Mouse (Mus musculus) ES-E14 (cell line): ENCODE measurements at regions not wholly inside any gene's neighbourhood (a gene's known extent, or its start where the extent isn't known, plus 50 kb on each side); places are given as distances from the start of the nearest gene placed in this dataset.

Experiments
- CHD2 ChIP-seq: IDR thresholded peaks from 2 replicates; pipeline ENCODE4 v1.6.1; 2014; ENCODE audit warnings: mild to moderate bottlenecking, low read depth, low read length, inconsistent platforms
- ZC3H11A ChIP-seq: IDR thresholded peaks from 2 replicates; pipeline ENCODE4 v1.6.1; 2012; ENCODE audit warnings: low read depth, mild to moderate bottlenecking, inconsistent platforms, low read length, borderline replicate concordance

DNA sequence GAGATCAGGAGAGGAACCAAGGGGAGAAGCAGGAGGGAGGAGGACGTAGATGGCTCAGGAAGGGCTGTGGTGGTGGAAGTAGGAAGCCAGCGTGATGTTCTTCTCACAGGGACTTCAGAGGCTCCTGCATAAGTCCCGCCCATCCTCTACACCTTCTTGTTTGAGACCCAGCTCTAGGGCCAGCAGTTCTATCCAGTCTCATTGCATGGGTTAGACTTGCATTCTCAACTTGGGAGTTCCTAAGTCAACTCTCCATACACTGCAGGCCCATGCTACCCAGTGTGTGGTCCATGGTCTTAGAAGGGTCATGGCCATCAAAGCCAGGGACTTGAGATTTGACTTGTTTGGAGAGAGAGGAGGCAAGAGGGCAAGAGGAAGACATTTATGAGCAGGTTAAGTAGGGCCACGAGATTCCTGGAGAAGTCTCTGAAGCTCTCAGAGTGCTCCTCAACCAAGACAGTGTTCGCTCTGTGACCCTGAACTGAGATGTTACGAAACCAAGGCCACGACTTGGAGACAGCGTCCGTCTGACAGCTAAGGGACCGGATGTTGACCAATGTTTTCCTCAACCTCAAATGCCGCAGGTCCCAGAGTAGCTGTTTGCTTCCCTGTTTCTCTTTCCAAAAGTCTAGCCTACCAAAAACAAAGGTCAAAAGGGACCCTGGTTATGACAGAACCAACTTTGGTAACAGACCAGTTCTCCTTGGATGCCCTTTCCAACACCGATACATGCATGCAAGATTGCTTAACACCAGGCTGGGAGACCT is 56.7 kb upstream of the Cxcl14 start:
- TF ChIP-seq CHD2 (no peak), ZC3H11A (no peak)
